Mouse (Mus musculus) embryonic facial prominence, embryonic 15.5 days (tissue): ENCODE results near the gene Pa2g4. TPM values are rescaled to one million over a fixed set of nuclear protein-coding genes. Genes with fewer than 3 reads are reported as not detected.
A peak's percentile ranks its signal among the peaks of the same experiment; 100 is the strongest.
"Not testable (repeated sequence)": the region's sequence is repeated elsewhere in the genome, so short reads cannot be mapped to it uniquely, and the experiment has no call there.

ENCODE experiments used
- ATAC-seq: fragments of 200-750 bp; cut with Nextera tagmentation; 2 replicates; pipeline ENCODE4 v1.8.0; 2017; ENCODE audit warnings: low read depth, moderate TSS enrichment; ENCODE audit not compliant: insufficient number of reproducible peaks, low FRiP score, low TSS enrichment
- H3K27ac ChIP-seq: fragments of 300-500 bp; sonication (generic); replicated peaks from 2 replicates; pipeline ENCODE4 v1.5.1; 2015; ENCODE audit warnings: mild to moderate bottlenecking, inconsistent platforms
- H3K27me3 ChIP-seq: fragments of 300-500 bp; sonication (generic); 2 replicates; pipeline ENCODE4 v1.6.1; 2015; ENCODE audit warnings: inconsistent platforms
- H3K36me3 ChIP-seq: fragments of 300-500 bp; sonication (generic); 2 replicates; pipeline ENCODE4 v1.6.1; 2015; ENCODE audit warnings: mild to moderate bottlenecking, inconsistent platforms
- H3K4me1 ChIP-seq: fragments of 300-500 bp; sonication (generic); 2 replicates; pipeline ENCODE4 v1.6.1; 2015; ENCODE audit warnings: inconsistent platforms
- H3K4me2 ChIP-seq: fragments of 300-500 bp; sonication (generic); replicated peaks from 2 replicates; pipeline ENCODE4 v1.6.1; 2015; ENCODE audit warnings: mild to moderate bottlenecking, inconsistent platforms
- H3K4me3 ChIP-seq: fragments of 300-500 bp; sonication (generic); replicated peaks from 2 replicates; pipeline ENCODE4 v1.5.1; 2015; ENCODE audit warnings: mild to moderate bottlenecking, inconsistent platforms
- H3K9ac ChIP-seq: fragments of 300-500 bp; sonication (generic); 2 replicates; pipeline ENCODE4 v1.6.1; 2015; ENCODE audit warnings: inconsistent platforms
- H3K9me3 ChIP-seq: fragments of 300-500 bp; sonication (generic); replicated peaks from 2 replicates; pipeline ENCODE4 v1.6.1; 2016; ENCODE audit warnings: inconsistent platforms
- WGBS: fragments of 180-500 bp; shearing (Covaris S2); methylation state at CpG from one replicate; pipeline ENCODE4 v1.1.7; 2015; 5-methylcytosine and 5-hydroxymethylcytosine counted together
- polyA plus RNA-seq: library from polyadenylated mRNA; unstranded; fragments of >200 nt; fragmentation: Nextera tagmentation; extraction: Ambion mirVana; gene quantifications from 2 replicates; pipeline ENCODE4 v1.2.1, GENCODE M21; 2015

The Pa2g4 gene
- 186 and 189 TPM in 2 replicates for polyA plus RNA-seq

- Histone ChIP-seq H3K9ac (peak within 1 kb of the TSS; percentile 94), H3K4me1 (peaks cover 13% of the 10 kb centered on the region), H3K4me3 (peak within 1 kb of the TSS; percentile 77), H3K27ac (peak within 1 kb of the TSS; percentile 95), H3K4me2 (peak within 1 kb of the TSS; percentile 76), H3K36me3 (peaks cover 21% of the 10 kb centered on the region), H3K27me3 (no peaks in the 10 kb centered on the region), H3K9me3 (no peaks in the 10 kb centered on the region)
- ATAC-seq: peak; percentile 98
- under 1% methylated on average over 58 of the region's 58 CpGs for WGBS
Observed at GRCm38 (mm10) chr10:128565788-128566531, at the start of gene Pa2g4. TSS of gene Pa2g4 (minus strand) at chr10:128565987.

- Histone ChIP-seq H3K4me1 (no peaks in the 10 kb centered on the region), H3K9ac (no peak overlapping the region), H3K9me3 (no peaks in the 10 kb centered on the region), H3K27ac (no peak overlapping the region), H3K4me2 (no peak overlapping the region), H3K27me3 (no peaks in the 10 kb centered on the region), H3K36me3 (no peaks in the 10 kb centered on the region), H3K4me3 (no peak overlapping the region)
- WGBS: 54% methylated on average over 3 of the region's 3 CpGs
- ATAC-seq: no peak
Observed at GRCm38 (mm10) chr10:128614934-128615333, 49.1 kb upstream of the Pa2g4 start.

- not testable (repeated sequence) for H3K9me3 ChIP-seq, H3K4me2 ChIP-seq, H3K27ac ChIP-seq, ATAC-seq, H3K9ac ChIP-seq, H3K27me3 ChIP-seq, H3K36me3 ChIP-seq, H3K4me3 ChIP-seq, H3K4me1 ChIP-seq
- WGBS: 59% methylated on average over 4 of the region's 4 CpGs
Observed at GRCm38 (mm10) chr10:128613820-128614219, 48.0 kb upstream of the Pa2g4 start.

- no peaks in the 10 kb centered on the region for H3K9me3 ChIP-seq
- no peak overlapping the region for H3K27ac ChIP-seq
- no peaks in the 10 kb centered on the region for H3K4me1 ChIP-seq
- no peak overlapping the region for H3K4me2 ChIP-seq
- H3K4me3 ChIP-seq: no peak overlapping the region
- H3K9ac ChIP-seq: no peak overlapping the region
- ATAC-seq: no peak
- no peaks in the 10 kb centered on the region for H3K27me3 ChIP-seq
- no peaks in the 10 kb centered on the region for H3K36me3 ChIP-seq
- WGBS: 36% methylated on average over 6 of the region's 6 CpGs
Observed at GRCm38 (mm10) chr10:128613154-128613440, 47.3 kb upstream of the Pa2g4 start.

GRCm38 (mm10) chr10:128612433-128613153 lies 46.8 kb upstream of the Pa2g4 start:
- no peaks in the 10 kb centered on the region for H3K4me1 ChIP-seq
- no peak overlapping the region for H3K4me3 ChIP-seq
- H3K9ac ChIP-seq: no peak overlapping the region
- H3K27ac ChIP-seq: no peak overlapping the region
- H3K9me3 ChIP-seq: no peaks in the 10 kb centered on the region
- no peak overlapping the region; the same call in 1 of the 2 replicates for H3K4me2 ChIP-seq
- H3K36me3 ChIP-seq: no peaks in the 10 kb centered on the region
- ATAC-seq: no peak
- H3K27me3 ChIP-seq: no peaks in the 10 kb centered on the region
- 14% methylated on average over 16 of the region's 16 CpGs for WGBS

- no peaks in the 10 kb centered on the region for H3K36me3 ChIP-seq
- no peak overlapping the region for H3K9ac ChIP-seq
- H3K9me3 ChIP-seq: no peaks in the 10 kb centered on the region
- H3K4me3 ChIP-seq: no peak overlapping the region
- WGBS: 36% methylated on average over 2 of the region's 2 CpGs
- H3K4me1 ChIP-seq: no peaks in the 10 kb centered on the region
- H3K4me2 ChIP-seq: no peak overlapping the region
- H3K27ac ChIP-seq: no peak overlapping the region
- ATAC-seq: no peak
- H3K27me3 ChIP-seq: no peaks in the 10 kb centered on the region
Observed at GRCm38 (mm10) chr10:128606483-128606882, 40.7 kb upstream of the Pa2g4 start.

- H3K27me3 ChIP-seq: no peaks in the 10 kb centered on the region
- H3K4me2 ChIP-seq: no peak overlapping the region
- H3K4me3 ChIP-seq: no peak overlapping the region
- no peaks in the 10 kb centered on the region for H3K9me3 ChIP-seq
- no peak overlapping the region for H3K27ac ChIP-seq
- 76% methylated on average over 4 of the region's 4 CpGs for WGBS
- no peak overlapping the region for H3K9ac ChIP-seq
- ATAC-seq: no peak
- no peaks in the 10 kb centered on the region for H3K36me3 ChIP-seq
- no peaks in the 10 kb centered on the region for H3K4me1 ChIP-seq
Observed at GRCm38 (mm10) chr10:128602470-128603128, 36.8 kb upstream of the Pa2g4 start.

GRCm38 (mm10) chr10:128601499-128601898 lies 35.7 kb upstream of the Pa2g4 start:
- 79% methylated on average over 1 of the region's 1 CpGs for WGBS

GRCm38 (mm10) chr10:128598476-128598875 lies 32.7 kb upstream of the Pa2g4 start:
- H3K9ac ChIP-seq: no peak overlapping the region
- no peaks in the 10 kb centered on the region for H3K27me3 ChIP-seq
- 64% methylated on average over 2 of the region's 2 CpGs for WGBS

More at GRCm38 (mm10) chr10:128601499-128601898, 35.7 kb upstream of the Pa2g4 start:
- Histone ChIP-seq H3K27ac (no peak overlapping the region), H3K4me2 (no peak overlapping the region), H3K4me3 (no peak overlapping the region), H3K27me3 (no peaks in the 10 kb centered on the region), H3K9me3 (no peaks in the 10 kb centered on the region), H3K36me3 (no peaks in the 10 kb centered on the region), H3K4me1 (no peaks in the 10 kb centered on the region), H3K9ac (no peak overlapping the region)
- no peak for ATAC-seq

GRCm38 (mm10) chr10:128592797-128593196 lies 27.0 kb upstream of the Pa2g4 start:
- Histone ChIP-seq H3K9ac (no peak overlapping the region), H3K27ac (no peak overlapping the region), H3K36me3 (no peaks in the 10 kb centered on the region), H3K27me3 (peaks cover 17% of the 10 kb centered on the region), H3K4me1 (peaks cover 10% of the 10 kb centered on the region), H3K9me3 (no peaks in the 10 kb centered on the region), H3K4me3 (no peak overlapping the region), H3K4me2 (no peak overlapping the region)
- WGBS: 80% methylated on average over 5 of the region's 5 CpGs
- no peak for ATAC-seq

More at GRCm38 (mm10) chr10:128598476-128598875, 32.7 kb upstream of the Pa2g4 start:
- ATAC-seq: no peak
- no peaks in the 10 kb centered on the region for H3K36me3 ChIP-seq
- no peak overlapping the region for H3K4me2 ChIP-seq
- H3K4me3 ChIP-seq: no peak overlapping the region
- H3K27ac ChIP-seq: no peak overlapping the region
- H3K9me3 ChIP-seq: no peaks in the 10 kb centered on the region
- no peaks in the 10 kb centered on the region for H3K4me1 ChIP-seq

- H3K36me3 ChIP-seq: no peaks in the 10 kb centered on the region
- no peak for ATAC-seq
- no peaks in the 10 kb centered on the region for H3K9me3 ChIP-seq
- WGBS: 87% methylated on average over 6 of the region's 6 CpGs
- H3K9ac ChIP-seq: no peak overlapping the region
- H3K27ac ChIP-seq: no peak overlapping the region
- peaks cover 30% of the 10 kb centered on the region for H3K27me3 ChIP-seq
- no peak overlapping the region for H3K4me3 ChIP-seq
- peaks cover 21% of the 10 kb centered on the region for H3K4me1 ChIP-seq
- H3K4me2 ChIP-seq: no peak overlapping the region
Observed at GRCm38 (mm10) chr10:128591436-128591835, 25.6 kb upstream of the Pa2g4 start.
